Mouse (Mus musculus) testis, postnatal 14 days (tissue): ENCODE measurements around the gene Wdr20.
"Not testable (repeated sequence)": the region's sequence is repeated elsewhere in the genome, so short reads cannot be mapped to it uniquely, and the experiment has no call there.

Experiments
- DNase-seq: peaks from one replicate; pipeline ENCODE4 v3.0.0; 2021; ENCODE audit warnings: low spot score

The Wdr20 gene

GRCm38 (mm10) chr12:110713784-110714183, 24.0 kb upstream of the Wdr20 start:
- DNase-seq, result no peak

- DNase-seq, result no peak
These were observed 23.5 kb upstream of the Wdr20 start for GRCm38 (mm10) chr12:110714215-110714614.

GRCm38 (mm10) chr12:110716004-110716403, 21.7 kb upstream of the Wdr20 start:
- no peak for DNase-seq

GRCm38 (mm10) chr12:110725051-110725450, 12.7 kb upstream of the Wdr20 start:
- no peak for DNase-seq

GRCm38 (mm10) chr12:110725489-110725888, 12.3 kb upstream of the Wdr20 start:
- DNase-seq, result no peak

- no peak for DNase-seq
These were observed 11.3 kb upstream of the Wdr20 start for GRCm38 (mm10) chr12:110726428-110726827.

GRCm38 (mm10) chr12:110733254-110733653, 4.5 kb upstream of the Wdr20 start:
- not testable (repeated sequence) for DNase-seq

- DNase-seq, result no peak
These were observed 1.1 kb upstream of the Wdr20 start for GRCm38 (mm10) chr12:110736641-110737040.

GRCm38 (mm10) chr12:110738158-110738921, 596 bp downstream of the Wdr20 start:
- DNase-seq, result no peak

- DNase-seq, result no peak
These were observed 13.2 kb downstream of the Wdr20 start for GRCm38 (mm10) chr12:110750770-110751439.

GRCm38 (mm10) chr12:110752703-110753102, 15.0 kb downstream of the Wdr20 start:
- no peak for DNase-seq

- DNase-seq, result no peak
These were observed 16.2 kb downstream of the Wdr20 start for GRCm38 (mm10) chr12:110753976-110754375.

GRCm38 (mm10) chr12:110757161-110757560, 19.4 kb downstream of the Wdr20 start:
- no peak for DNase-seq

GRCm38 (mm10) chr12:110758932-110759331, 21.2 kb downstream of the Wdr20 start:
- no peak for DNase-seq

- DNase-seq, result no peak
These were observed 24.6 kb downstream of the Wdr20 start for GRCm38 (mm10) chr12:110762321-110762720.

GRCm38 (mm10) chr12:110764531-110764930, 26.8 kb downstream of the Wdr20 start:
- no peak for DNase-seq

GRCm38 (mm10) chr12:110768562-110768961, 30.8 kb downstream of the Wdr20 start:
- no peak for DNase-seq

- no peak for DNase-seq
These were observed 32.0 kb downstream of the Wdr20 start for GRCm38 (mm10) chr12:110769660-110770297.

GRCm38 (mm10) chr12:110770479-110771247, 32.9 kb downstream of the Wdr20 start:
- no peak for DNase-seq

- DNase-seq, result no peak
These were observed 34.2 kb downstream of the Wdr20 start for GRCm38 (mm10) chr12:110771961-110772360.

GRCm38 (mm10) chr12:110775628-110776426, 38.1 kb downstream of the Wdr20 start:
- no peak for DNase-seq
